Mouse (Mus musculus) megakaryocyte-erythroid progenitor cell, adult 5-6 weeks (primary cell): ENCODE data around the gene Cntn1. TPM values are rescaled to one million over a fixed set of nuclear protein-coding genes. Genes with fewer than 3 reads are reported as not detected.
"Not testable (repeated sequence)": the region's sequence is repeated elsewhere in the genome, so short reads cannot be mapped to it uniquely, and the experiment has no call there.

ENCODE experiments used
- ATAC-seq: replicated peaks from 2 replicates; pipeline ENCODE4 v1.8.0; 2016; ENCODE audit warnings: mild to moderate bottlenecking, inconsistent platforms; ENCODE audit not compliant: severe bottlenecking, poor library complexity, low FRiP score, low TSS enrichment
- total RNA-seq, 2 experiments: library from RNA; stranded (forward) in 1 of 2; stranded (reverse) in 1 of 2; fragments of 200-1000, 215-1000 nt in 1 of 2; fragments of >200 nt in 1 of 2; fragmentation: Nextera tagmentation in 1 of 2; gene quantifications; 2 replicates each; pipeline ENCODE4 v1.2.3; 2014 to 2017

The Cntn1 gene
- total RNA-seq, 2 experiments from 2014 or later: not detected

DNA sequence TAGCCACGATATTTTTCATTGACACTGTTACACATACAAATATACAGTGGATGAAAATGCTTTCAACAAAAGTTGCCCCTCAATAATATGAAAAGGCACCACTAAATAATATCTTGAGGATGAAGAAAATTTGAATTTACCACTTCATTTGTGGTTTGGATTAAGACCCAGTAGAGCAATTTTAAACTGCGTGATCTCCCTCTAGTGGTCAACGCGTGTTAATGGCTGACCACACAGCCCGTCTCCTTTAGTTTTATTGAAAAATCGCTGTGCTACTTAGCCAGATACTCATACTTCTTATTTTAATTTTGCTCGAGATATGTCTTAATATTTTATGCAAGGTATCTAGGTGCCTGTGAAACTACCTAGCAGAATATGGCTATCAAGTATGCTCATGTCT, 180.4 kb downstream of the Cntn1 start:
- ATAC-seq: peak; percentile 81; the same call in 1 of the 2 replicates

DNA sequence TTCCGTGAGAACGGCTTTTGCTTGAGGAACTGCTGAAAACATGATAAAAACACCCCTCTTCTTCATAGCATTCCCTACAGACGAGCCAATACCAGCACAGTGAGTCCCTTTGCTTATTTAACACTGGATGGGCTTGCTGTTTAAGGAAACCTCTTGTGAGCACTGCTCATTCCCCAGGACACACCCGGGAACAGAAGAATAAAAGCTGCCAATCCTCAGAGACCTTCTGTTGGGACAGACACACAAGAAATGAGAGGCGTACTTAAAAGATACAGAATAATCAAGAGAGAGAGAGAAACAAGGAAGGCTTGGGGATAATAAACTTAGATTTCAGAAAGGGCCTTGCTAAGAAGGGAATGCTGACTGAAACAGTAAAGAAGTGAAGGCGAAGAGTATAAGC, 184.9 kb downstream of the Cntn1 start:
- ATAC-seq: no peak

DNA sequence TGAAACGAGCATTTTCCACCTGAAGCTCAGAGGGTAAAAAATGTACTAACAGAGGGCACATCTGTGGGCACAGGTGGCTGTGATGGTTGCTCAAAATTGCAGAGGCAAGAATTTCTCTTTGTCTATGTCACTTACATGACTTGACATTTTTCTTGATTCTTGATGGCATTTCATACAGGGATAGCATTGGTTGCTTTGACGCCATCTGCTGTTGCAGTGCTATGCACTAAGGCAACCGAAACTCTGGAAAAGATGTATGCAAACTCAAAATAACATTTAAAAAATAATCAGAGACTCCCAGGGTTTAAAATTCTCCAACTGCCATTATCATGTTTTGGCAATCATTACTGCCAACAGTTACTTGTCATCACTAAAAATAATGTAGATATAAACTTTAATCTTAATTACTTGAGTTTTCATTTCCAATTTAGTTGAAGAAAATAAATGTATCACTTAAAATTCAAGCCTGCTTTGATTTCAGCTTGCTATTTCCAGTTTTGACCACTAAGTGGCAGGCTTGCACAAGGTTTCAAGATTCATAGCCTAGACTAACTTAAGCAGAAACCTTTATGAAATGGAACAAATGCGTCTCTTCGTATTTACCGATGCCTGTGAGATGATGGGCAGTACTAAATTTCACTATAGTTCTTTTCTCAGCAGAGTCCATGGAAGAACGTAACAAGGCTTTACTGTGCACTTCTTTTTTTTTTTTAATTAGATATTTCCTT, 214.2 kb downstream of the Cntn1 start:
- no peak for ATAC-seq

DNA sequence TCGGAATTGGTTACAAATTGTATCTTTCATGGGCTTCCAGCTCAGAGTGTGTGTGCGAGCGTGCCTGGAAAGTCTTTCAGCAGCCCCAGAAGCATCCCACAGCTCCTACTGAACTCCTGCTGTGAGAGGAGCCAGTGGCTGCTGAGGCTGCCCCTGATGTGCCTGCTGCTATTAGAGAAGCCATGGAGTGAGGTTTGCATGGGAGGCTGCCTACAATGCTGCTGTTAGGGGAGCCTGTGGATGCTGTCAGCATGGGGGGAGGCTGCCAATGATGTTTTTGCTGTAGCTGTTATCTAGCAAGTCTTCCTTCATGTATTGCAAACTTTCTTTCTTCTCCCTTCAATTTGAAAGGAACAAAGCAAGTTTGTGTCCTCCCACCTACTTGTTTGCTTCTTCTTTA, 217.4 kb downstream of the Cntn1 start:
- no peak for ATAC-seq

DNA sequence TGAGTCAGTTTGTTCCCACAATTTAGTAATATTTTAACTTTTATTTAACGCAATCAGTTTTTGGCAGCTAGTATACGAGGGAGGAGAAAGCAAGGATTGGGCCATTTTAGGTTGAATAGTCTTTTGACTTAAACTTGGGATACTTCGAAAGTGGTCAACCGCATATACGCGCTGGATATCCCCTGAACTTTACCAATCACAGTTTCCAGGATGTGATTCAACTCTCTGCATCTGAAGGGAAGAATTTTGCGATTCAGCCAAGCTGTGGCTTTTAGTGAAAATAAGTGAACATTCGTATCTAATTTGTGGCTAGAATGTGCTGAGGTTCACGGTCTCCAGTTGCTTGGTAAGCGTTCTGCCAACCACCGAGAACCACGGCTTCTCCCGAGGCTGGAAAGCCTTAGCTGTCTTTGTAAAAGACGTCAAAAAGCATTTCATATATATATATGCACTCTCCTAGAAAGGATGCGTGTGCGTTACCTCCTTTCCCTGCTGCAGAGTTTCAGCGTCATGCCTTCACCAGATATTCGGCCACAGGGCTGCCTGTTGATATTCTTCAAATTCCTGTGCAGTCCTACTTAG, 217.9 kb downstream of the Cntn1 start:
- ATAC-seq: no peak

DNA sequence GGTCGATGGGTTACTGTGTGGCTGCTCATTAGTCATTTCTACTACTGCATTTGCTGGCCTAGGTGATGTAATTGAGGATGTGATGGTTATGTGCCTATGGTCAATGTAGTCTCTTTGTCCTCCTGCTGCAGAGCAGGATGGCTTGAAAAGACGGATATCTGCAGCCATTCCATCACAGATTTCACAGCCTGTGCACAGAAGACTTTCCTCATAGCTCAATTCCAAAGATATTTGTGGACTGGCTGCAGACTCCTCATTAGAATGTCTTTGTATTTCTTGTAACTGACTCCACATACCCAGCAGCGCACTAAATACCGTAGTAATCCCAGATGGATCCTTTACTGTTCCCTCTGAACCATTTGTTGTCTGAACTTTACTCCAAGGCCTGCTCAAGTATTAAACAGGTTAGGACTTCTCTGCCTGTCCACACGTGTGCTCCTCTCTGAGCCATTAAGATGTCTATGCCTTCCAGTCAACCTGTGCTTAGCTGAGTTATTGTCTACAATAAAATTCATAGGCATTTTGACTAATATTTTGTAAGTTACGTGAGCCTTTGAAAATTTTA, 220.9 kb downstream of the Cntn1 start:
- ATAC-seq: no peak

DNA sequence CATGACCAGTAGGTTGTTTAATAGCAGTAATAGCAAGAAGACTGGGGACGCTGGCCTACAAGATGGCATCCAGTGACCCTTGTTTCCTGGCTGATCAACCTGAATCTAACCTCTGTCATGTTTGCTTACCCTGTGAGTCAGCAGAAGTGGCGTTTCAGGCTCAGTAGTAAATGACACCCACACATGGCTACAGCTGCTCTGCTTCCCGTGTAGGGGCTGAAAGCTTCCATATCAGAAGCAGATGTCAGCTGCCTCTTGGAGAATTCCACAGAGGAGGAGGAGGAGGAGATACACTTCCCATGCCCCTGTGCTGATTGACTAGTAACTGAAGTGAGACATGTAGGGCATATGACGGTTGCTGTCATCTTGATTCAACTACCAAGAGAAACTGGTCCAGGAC, 225.9 kb downstream of the Cntn1 start:
- ATAC-seq: no peak

DNA sequence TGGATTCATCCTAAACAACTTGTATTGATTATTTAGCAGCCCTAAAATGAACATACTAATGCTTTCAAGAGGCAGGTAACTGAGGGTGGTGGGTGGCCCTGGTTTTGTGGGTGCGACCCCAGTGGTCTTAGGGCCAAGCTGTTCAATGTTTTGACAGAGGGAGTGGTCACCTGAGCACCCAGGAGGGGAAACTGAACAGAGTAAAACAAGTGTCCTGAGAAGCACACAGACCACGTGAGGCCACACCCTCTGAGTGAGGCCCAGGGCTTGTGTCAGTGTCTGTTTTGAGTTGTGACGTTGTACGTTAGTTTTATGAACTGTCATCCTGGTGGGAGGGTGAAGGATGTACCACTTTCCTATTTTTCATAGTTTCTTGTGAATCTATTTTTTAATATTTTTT, 227.0 kb downstream of the Cntn1 start:
- ATAC-seq: no peak

DNA sequence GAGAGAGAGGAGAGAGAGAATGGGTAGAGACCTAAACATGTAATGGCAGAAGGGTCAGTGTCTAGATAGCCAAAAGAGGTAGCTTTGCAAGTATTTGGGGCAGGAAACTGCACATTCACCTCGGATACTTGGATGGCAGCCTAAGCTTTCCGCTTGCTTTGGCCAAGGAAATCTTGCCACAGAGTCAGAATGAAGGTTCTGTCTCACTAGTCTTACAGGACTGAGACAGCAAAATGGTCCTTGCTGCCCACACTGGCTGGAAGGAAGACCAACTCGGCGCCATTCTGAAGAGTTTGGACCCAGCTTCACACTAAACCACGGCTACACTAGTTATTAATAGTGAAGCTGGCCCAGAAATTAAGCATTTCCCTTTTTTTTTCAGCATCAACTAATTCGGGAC, 230.0 kb downstream of the Cntn1 start:
- no peak for ATAC-seq

DNA sequence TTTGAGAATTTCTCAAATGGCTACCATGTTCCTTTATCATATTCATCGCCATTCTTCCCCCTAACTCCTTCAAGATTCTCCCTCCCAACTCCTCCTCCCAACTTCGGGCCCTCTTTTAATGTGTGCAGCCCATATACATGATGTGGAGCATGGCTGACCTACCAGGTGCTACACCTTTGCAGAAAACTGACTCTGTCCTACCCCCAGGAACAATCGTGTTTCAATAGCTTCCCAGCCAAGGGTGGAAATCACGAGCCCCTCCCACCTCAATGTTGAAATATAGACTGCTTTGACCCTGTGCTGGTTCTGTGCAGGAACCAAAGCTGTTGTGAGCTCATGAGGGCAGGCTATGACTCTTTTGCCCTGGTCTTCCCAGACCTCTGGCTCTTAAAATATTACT, 236.7 kb downstream of the Cntn1 start:
- ATAC-seq: no peak

DNA sequence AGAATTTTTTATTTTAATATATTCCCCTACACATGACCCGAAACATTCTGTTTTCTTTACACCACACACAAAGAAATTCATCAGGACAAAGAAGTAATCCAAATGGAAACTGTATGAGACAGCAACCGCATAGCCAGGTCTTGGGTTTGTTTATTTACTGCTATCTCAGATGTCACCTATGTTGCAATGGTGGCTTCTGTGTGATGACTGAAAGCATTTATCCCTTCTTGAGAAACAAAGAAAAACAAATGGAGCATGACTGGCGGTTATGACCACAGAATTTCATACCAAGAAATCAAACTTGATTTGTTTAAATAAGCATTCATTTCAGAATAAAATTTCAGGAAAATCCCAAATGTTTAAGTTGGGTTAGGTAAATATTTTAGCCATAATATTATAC, 245.5 kb downstream of the Cntn1 start:
- no peak for ATAC-seq

DNA sequence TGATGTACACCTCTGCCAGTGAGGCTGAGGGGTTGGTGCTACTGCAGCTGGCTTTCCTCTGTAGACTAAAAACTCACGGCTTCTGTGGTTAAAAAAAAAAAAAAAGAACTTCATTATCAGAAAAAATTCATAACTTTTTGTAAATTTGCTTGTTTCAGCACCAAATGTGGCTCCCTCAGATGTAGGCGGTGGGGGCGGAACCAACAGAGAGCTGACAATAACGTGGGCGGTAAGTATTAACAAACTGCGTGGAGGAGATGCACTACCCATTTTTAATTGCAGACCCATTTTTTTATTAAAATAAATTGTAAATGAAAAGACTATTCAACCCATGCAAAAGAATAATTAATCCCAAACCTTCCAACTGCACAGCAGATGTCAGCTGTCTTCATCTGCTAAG, 251.8 kb downstream of the Cntn1 start:
- ATAC-seq: no peak

DNA sequence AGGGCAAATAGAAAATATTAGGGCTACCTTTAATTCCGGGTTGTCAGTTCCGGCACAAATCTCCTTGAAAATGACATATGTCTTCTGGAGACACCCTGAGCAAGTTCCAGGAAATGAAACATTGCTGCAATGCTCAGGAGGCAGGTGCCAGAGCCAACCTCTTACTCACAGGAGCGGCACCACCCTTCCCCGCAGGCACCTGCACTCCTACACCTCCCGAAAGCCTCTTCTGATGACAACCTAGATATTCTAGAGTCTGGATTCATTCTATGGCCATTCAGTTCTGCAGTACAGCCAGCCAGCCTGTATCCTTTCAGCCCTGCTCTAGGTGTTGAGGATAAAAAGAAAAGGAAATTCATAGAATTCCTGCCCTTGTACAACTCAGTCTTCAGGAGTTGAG, 253.3 kb downstream of the Cntn1 start:
- ATAC-seq: no peak

DNA sequence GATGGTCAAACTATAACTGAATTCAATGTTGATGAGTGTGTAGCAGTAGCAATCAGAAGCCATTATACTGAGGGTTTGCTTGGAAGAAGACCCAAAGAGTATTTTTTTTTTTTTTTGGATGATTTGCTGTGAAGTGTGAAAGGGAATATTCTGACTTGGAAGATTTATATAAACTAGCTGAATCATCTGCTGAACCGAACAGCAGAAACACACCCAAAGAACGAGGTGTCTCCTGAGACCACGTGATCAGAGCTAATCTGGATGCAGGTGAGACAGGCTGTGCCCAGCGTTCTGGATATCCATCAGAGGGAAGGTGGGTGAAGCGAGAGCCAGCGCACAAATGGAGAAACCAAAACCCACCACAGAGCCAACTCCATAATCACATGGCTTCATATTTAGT, 271.0 kb downstream of the Cntn1 start:
- no peak for ATAC-seq

DNA sequence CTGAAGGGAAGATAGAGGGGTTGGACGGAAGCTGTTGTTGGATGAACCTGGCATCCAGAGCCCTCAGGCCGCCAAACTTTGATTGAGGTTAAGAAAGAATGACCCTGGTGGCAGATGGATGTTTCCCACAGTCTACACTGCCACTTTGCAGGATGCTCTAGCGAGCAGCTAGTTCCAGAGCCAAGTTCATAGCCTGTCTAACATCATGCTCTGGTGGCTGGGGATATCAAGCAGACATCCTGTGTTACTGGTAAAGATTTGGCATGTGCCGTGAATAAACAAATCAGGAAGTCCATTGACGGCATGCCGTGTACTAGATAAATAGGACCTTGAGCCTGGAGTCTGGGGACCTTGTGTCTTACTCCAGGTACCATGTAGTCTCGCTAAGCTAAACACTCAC, 276.1 kb downstream of the Cntn1 start:
- ATAC-seq: no peak

DNA sequence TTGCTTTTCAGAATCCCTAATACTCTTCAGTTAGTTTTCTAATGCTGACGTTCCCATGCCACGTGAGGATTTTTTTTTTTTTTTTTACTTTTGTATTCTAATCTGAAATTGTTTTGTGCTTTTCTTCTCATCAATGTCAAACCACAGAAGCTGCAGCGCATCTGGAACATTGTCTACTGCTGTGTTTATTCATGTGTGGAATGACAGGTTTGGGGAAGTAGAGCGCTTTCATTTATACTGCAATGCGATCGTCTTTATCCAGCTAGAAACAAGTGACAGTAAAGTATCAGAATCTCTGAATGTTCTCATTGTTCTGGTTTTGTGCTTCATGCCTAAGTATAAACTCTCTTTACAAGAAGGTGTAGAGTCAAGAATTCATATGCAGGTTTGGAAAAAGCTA, 289.3 kb downstream of the Cntn1 start:
- no peak for ATAC-seq

DNA sequence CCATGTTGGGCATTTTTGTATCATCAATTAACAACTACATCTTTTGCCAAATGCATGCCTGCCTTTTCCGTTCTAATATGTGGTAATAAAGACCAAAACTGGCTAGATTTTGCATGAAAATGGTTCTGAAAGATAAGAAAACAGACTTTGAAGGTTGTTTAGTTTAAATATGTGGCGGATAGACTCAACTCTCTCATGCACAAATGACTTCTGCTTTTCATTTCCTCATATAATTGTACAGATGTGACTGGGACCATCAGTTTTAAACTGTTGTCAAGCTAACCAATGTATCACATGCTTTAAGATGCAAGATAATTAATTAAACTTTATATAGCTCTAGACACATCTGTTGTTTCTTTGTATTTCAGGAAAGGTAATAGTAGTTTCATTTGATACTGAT, 290.5 kb downstream of the Cntn1 start:
- ATAC-seq: no peak

DNA sequence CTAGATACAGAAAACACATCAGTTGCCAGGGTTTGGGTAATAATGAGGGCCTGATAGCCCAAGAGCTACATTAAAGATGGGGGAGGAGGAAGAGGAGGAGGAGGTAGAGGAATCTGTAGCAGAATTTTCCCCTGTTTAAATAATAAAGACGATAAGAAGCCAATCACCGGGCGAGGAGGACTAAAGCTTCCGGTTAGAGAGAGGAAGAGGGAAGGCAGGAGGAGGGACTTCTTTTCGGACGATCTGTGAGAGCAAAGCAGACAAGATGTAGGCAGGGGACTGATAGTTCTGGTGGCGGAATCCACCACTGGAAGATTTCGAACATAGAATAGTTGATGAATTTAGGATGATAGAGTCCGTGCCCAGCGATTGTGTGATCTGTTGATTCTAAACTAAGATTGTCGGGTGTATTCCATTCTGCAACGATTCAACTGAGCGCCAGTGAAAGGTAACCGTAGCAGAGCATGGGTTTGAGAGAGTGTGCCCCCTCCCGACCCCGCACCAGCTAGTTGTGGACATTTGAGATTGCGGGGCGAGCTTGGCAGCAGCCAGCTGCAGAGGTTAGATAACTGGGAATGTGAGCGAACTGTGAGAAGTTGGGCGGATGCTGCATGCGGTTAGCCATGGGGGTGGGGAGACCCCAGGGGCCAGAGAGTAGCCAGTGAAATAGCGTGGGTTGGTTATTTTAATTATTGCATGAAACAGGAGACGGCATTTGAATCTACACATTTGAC, 293.3 kb downstream of the Cntn1 start:
- peak; percentile 78 for ATAC-seq

DNA sequence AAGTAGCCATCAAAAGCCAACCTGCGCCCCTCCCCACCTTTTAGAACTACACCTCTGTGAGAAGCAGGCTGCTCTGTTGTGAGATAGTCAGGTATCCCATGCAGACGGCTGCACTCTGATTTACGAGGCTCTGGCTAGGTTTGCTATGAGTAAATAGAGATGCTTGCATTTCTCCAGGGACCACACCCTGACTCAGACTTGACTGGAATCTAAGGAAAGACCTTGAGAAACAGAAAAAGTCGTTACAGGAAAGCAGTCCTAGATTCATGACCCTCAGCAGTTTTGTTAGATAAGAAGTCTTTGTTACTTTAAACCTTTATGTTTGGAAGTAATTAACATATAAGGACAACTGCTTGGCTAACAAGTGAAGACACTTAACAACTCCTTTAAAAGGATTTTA, 296.5 kb downstream of the Cntn1 start:
- ATAC-seq: no peak

DNA sequence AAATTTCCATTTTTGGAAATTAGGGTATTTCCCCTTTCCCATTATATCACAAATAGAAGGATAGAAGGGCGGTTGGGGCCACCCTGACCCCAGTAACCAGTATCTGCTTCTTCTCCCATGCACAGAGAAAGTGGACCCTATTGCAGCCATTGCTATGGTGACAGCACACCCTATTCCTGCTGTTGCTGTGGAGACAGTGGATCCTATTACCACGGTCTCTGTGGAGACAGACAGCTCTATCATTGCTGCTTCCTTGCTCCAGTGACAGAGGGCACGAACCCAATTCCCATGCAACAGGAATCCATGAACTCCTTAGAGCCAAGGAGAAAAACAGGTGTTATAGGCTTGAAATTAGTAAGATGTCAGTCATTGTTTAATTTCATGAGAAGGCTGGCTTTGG, 296.9 kb downstream of the Cntn1 start:
- ATAC-seq: no peak

DNA sequence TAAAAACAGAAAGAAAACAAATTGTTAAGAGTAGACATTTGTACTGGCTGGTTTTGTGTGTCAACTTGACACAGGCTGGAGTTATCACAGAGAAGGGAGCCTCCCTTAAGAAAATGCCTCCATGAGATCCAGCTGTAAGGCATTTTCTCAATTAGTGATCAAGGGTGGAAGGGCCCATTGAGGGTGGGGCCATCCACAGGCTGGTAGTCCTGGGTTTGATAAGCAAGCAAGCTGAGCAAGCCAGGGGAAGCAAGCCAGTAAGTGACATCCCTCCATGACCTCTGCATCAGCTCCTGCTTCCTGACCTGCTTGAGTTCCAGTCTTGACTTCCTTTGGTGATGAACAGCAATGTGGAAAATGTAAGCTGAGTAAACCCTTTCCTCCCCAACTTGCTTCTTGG, 297.5 kb downstream of the Cntn1 start:
- not testable (repeated sequence) for ATAC-seq
